Mouse (Mus musculus): Measurements from ENCODE around the gene Insr. TPM values are rescaled to one million over a fixed set of nuclear protein-coding genes. Genes with fewer than 3 reads are reported as not detected.
A peak's percentile ranks its signal among the peaks of the same experiment; 100 is the strongest.
"Not testable (repeated sequence)": the region's sequence is repeated elsewhere in the genome, so short reads cannot be mapped to it uniquely, and the experiment has no call there.

The Insr gene
- total RNA-seq (2021): 100 to 1,000 TPM; 100 to 108 TPM
- long read RNA-seq, experiment 1, partial matches to known transcripts: 1 of 10 reads
- long read RNA-seq, experiment 1, other reads (novel, unspliced or antisense): 9 of 10 reads
- long read RNA-seq, experiment 2, partial matches to known transcripts: 0 of 4 reads
- long read RNA-seq, experiment 2, other reads (novel, unspliced or antisense): 4 of 4 reads

- peak; percentile 97 for DNase-seq
Measured at GRCm38 (mm10) chr8:3278934-3279720, at the start of gene Insr. Gene Insr, minus strand, starts transcription at chr8:3279617.

- DNase-seq: peak; percentile 47
Measured at GRCm38 (mm10) chr8:3327538-3328245, 48.3 kb upstream of the Insr start.

- DNase-seq: no peak
Measured at GRCm38 (mm10) chr8:3327056-3327455, 47.6 kb upstream of the Insr start.

GRCm38 (mm10) chr8:3324253-3324652 is 44.8 kb upstream of the Insr start:
- no peak for DNase-seq

GRCm38 (mm10) chr8:3319267-3319666 is 39.9 kb upstream of the Insr start:
- not testable (repeated sequence) for DNase-seq

- DNase-seq: no peak
Measured at GRCm38 (mm10) chr8:3316585-3316984, 37.2 kb upstream of the Insr start.

GRCm38 (mm10) chr8:3314345-3314744 is 34.9 kb upstream of the Insr start:
- no peak for DNase-seq

GRCm38 (mm10) chr8:3313843-3314242 is 34.4 kb upstream of the Insr start:
- no peak for DNase-seq

- DNase-seq: not testable (repeated sequence)
Measured at GRCm38 (mm10) chr8:3313417-3313816, 34.0 kb upstream of the Insr start.

GRCm38 (mm10) chr8:3311482-3311881 is 32.1 kb upstream of the Insr start:
- peak; percentile 22 for DNase-seq

GRCm38 (mm10) chr8:3309636-3310035 is 30.2 kb upstream of the Insr start:
- no peak for DNase-seq

- not testable (repeated sequence) for DNase-seq
Measured at GRCm38 (mm10) chr8:3308205-3308800, 28.9 kb upstream of the Insr start.

- no peak for DNase-seq
Measured at GRCm38 (mm10) chr8:3302131-3302530, 22.7 kb upstream of the Insr start.

- no peak for DNase-seq
Measured at GRCm38 (mm10) chr8:3299322-3299721, 19.9 kb upstream of the Insr start.

- no peak for DNase-seq
Measured at GRCm38 (mm10) chr8:3285824-3286223, 6.4 kb upstream of the Insr start.

GRCm38 (mm10) chr8:3284656-3285055 is 5.2 kb upstream of the Insr start:
- peak; percentile 53 for DNase-seq

- DNase-seq: no peak
Measured at GRCm38 (mm10) chr8:3281296-3281695, 1.9 kb upstream of the Insr start.

- peak; percentile 42 for DNase-seq
Measured at GRCm38 (mm10) chr8:3280266-3280910, 971 bp upstream of the Insr start.

GRCm38 (mm10) chr8:3279721-3280077 is 282 bp upstream of the Insr start:
- DNase-seq: no peak

- DNase-seq: peak; percentile 54
Measured at GRCm38 (mm10) chr8:3278181-3278820, 1.1 kb downstream of the Insr start.

- no peak for DNase-seq
Measured at GRCm38 (mm10) chr8:3277266-3277665, 2.2 kb downstream of the Insr start.

GRCm38 (mm10) chr8:3276009-3276408 is 3.4 kb downstream of the Insr start:
- DNase-seq: no peak

All from adrenal gland, postnatal 10 days (tissue).